Mouse (Mus musculus) limb, embryonic 12.5 days (tissue): ENCODE measurements around the gene Prrt1. TPM values are rescaled to one million over a fixed set of nuclear protein-coding genes. Genes with fewer than 3 reads are reported as not detected.

ENCODE experiments used
- ATAC-seq: fragments of 200-750 bp; cut with Nextera tagmentation; 2 replicates; pipeline ENCODE4 v1.8.0; 2017; ENCODE audit warnings: low read depth, moderate TSS enrichment; ENCODE audit not compliant: insufficient number of reproducible peaks, insufficient read depth, low FRiP score, low TSS enrichment
- H3K27ac ChIP-seq: fragments of 300-500 bp; sonication (generic); 2 replicates; pipeline ENCODE4 v1.5.1; 2016; ENCODE audit warnings: mild to moderate bottlenecking, moderate library complexity
- H3K27me3 ChIP-seq: fragments of 300-500 bp; sonication (generic); 2 replicates; pipeline ENCODE4 v1.6.1; 2016; ENCODE audit warnings: mild to moderate bottlenecking, moderate library complexity
- H3K36me3 ChIP-seq: fragments of 300-500 bp; sonication (generic); 2 replicates; pipeline ENCODE4 v1.6.1; 2016; ENCODE audit warnings: mild to moderate bottlenecking, moderate library complexity
- H3K4me1 ChIP-seq: fragments of 300-500 bp; sonication (generic); replicated peaks from 2 replicates; pipeline ENCODE4 v1.6.1; 2016
- H3K4me2 ChIP-seq: fragments of 300-500 bp; sonication (generic); 2 replicates; pipeline ENCODE4 v1.6.1; 2016; ENCODE audit warnings: mild to moderate bottlenecking, moderate library complexity
- H3K4me3 ChIP-seq: fragments of 300-500 bp; sonication (generic); replicated peaks from 2 replicates; pipeline ENCODE4 v1.5.1; 2016; ENCODE audit warnings: mild to moderate bottlenecking
- H3K9ac ChIP-seq: fragments of 300-500 bp; sonication (generic); replicated peaks from 2 replicates; pipeline ENCODE4 v1.6.1; 2016; ENCODE audit warnings: mild to moderate bottlenecking, moderate library complexity
- H3K9me3 ChIP-seq: fragments of 300-500 bp; sonication (generic); 2 replicates; pipeline ENCODE4 v1.6.1; 2016; ENCODE audit warnings: mild to moderate bottlenecking, moderate library complexity
- WGBS: fragments of 180-500 bp; shearing (Covaris S2); methylation state at CpG from one replicate; pipeline ENCODE4 v1.1.7; 2016; 5-methylcytosine and 5-hydroxymethylcytosine counted together
- polyA plus RNA-seq: library from polyadenylated mRNA; unstranded; fragments of >200 nt; fragmentation: Nextera tagmentation; extraction: Ambion mirVana; gene quantifications from 2 replicates; pipeline ENCODE4 v1.2.1, GENCODE M21; 2016

Prrt1 gene
- polyA plus RNA-seq, 1 experiment from 2014 or later: 0.20 TPM

DNA sequence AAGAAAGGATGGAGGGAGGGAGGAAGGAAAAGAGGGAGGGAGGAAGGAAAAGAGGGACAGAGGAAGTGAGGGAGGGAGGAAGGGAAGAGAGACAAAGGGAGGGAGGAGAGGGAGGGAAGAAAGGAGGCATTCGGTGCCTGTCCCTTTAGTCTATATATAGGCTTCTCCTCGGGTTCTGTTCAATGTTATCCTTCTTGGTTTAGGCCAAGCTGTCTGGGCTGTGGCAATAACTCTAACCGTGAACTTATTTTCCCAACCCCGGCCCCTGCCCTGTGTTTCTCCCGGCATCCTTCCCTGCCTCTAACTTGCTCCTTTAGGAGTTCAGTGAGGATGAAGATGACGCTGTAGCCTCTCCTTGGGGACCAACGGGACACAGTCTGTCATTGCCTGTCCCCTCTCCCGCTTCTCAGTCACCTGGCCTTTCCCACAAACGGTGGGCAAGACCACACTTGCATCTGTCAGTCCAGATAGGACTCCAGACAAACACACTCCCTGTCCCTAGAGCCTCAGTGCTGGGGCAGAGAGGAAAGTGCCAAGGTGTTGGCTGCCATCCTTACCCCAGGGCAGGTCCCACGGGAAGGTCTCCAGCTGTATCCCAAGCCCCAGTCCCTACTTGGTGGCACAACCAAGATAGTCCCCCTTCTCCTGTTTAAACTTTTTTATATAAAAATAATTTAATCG, 45.3 kb downstream of the Prrt1 start:
- Histone ChIP-seq H3K4me2 (no peak overlapping the region), H3K27ac (no peak overlapping the region), H3K9me3 (no peaks in the 10 kb centered on the region), H3K36me3 (no peaks in the 10 kb centered on the region), H3K27me3 (peaks cover 98% of the 10 kb centered on the region), H3K4me1 (peaks cover 16% of the 10 kb centered on the region), H3K9ac (no peak overlapping the region), H3K4me3 (no peak overlapping the region)
- ATAC-seq: no peak
- 73% methylated on average over 11 of the region's 11 CpGs for WGBS

DNA sequence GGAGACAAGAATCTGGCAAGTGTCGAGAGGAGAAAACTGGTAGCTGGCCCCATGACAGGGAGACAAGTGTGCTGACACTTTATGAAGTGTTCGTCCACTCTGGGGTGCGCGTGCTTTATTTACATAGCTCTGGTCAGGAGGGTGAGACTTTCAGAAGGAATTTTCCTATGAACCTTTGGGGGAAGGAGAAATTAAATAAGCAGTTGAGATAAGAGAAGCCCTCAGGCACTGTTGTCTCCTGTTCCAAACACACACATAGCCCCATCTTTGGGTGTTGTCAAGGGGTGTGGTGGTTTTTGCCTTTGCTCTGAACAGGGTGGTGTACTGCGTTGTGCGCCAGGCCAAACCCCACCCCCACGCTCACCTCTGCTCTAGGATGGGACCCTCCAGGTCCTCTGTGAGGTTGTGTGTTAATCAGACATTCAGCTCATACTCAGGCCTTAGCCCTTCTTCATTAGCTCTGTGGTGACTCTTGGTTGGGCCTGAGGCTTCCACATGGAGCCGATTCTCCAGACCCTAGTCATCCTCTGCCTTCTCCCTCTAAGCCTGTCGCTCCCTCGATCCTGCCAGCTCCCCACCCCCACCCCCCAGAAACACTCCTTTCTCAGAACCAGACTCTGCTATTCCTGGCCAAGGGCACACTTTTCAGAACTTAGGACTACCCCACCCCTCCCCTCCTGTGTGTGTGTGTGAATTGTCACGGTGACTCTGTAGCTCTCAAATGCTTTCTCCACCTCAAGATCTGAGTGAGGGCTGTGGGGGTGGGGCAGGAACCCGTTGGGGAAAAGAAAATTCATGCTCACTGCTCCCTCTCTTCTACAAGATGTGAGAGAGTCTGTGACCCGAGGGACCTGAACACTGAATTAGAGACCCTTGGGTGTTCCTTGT, 46.1 kb downstream of the Prrt1 start:
- H3K9me3 ChIP-seq: no peaks in the 10 kb centered on the region
- H3K4me2 ChIP-seq: no peak overlapping the region
- no peak overlapping the region for H3K9ac ChIP-seq
- H3K4me1 ChIP-seq: peaks cover 16% of the 10 kb centered on the region
- H3K27ac ChIP-seq: no peak overlapping the region
- H3K36me3 ChIP-seq: no peaks in the 10 kb centered on the region
- 72% methylated on average over 13 of the region's 13 CpGs for WGBS
- ATAC-seq: no peak
- H3K27me3 ChIP-seq: peaks cover 98% of the 10 kb centered on the region
- no peak overlapping the region for H3K4me3 ChIP-seq

DNA sequence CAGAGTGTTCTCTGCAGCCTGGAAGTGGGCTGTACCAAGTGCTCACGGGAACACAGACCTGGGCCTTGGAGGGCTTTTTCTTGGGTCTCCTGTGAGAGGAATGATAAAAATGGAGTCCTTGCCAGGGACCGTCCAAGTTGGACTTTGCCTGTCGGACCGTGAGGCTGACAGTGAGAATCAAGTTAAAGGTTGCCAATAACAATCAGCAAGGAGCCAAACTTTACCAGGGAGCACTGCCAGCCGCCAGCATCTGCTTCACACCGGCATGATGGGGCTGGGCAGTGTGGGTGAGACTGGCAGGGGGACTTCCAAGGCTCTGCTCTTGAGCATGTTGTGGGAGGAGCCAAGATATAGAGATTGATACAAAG, 46.7 kb downstream of the Prrt1 start:
- Histone ChIP-seq H3K9me3 (no peaks in the 10 kb centered on the region), H3K27ac (no peak overlapping the region), H3K36me3 (no peaks in the 10 kb centered on the region), H3K9ac (no peak overlapping the region), H3K4me1 (peaks cover 15% of the 10 kb centered on the region), H3K27me3 (peaks cover 96% of the 10 kb centered on the region), H3K4me3 (no peak overlapping the region), H3K4me2 (no peak overlapping the region)
- no peak for ATAC-seq
- 84% methylated on average over 6 of the region's 6 CpGs for WGBS

DNA sequence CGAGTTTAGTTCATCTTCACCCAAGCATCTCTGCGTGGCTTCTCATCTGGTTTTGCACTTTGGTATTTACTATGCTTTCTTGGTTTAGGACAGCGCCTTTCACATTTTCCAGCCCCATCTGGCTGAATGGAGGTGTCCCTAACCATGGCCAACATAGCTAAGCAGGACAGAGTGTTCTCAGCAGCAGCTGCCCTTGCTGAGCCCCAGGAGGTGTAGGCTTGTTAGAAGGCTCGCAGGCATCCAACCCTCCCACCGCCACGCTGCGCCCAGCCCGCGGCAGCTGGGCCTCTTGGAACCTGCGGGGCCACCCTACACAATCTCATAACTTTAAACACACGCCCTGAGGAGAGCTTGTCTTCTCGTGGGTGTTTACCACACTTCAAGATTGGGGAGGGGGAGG, 47.3 kb downstream of the Prrt1 start:
- 77% methylated on average over 12 of the region's 12 CpGs for WGBS
- H3K4me1 ChIP-seq: peaks cover 9% of the 10 kb centered on the region
- peaks cover 96% of the 10 kb centered on the region for H3K27me3 ChIP-seq
- no peak overlapping the region for H3K9ac ChIP-seq
- H3K4me2 ChIP-seq: no peak overlapping the region
- H3K4me3 ChIP-seq: no peak overlapping the region
- H3K36me3 ChIP-seq: no peaks in the 10 kb centered on the region
- no peak overlapping the region for H3K27ac ChIP-seq
- no peaks in the 10 kb centered on the region for H3K9me3 ChIP-seq
- no peak for ATAC-seq

DNA sequence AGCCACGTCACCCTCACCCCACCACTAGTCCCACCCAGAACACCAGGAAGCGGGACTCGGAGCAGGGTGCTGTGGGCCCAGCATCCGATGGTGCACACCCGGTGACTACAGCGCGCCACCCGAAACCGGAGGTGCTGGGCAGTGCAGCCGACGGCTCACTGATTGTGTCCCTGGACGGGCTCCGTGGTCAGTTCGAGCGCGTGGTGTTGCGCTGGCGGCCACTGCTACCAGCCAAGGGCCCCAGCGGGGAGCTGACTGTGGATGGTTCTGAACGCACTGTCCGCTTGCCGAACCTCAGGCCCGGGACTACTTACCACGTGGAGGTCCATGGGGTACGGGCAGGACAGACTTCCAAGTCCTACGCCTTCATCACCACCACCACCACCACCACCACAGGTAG, 50.9 kb downstream of the Prrt1 start:
- no peak overlapping the region for H3K9ac ChIP-seq
- no peak overlapping the region for H3K27ac ChIP-seq
- no peak overlapping the region for H3K4me2 ChIP-seq
- peaks cover 68% of the 10 kb centered on the region for H3K27me3 ChIP-seq
- H3K4me3 ChIP-seq: no peak overlapping the region
- no peaks in the 10 kb centered on the region for H3K36me3 ChIP-seq
- H3K4me1 ChIP-seq: peaks cover 10% of the 10 kb centered on the region; the same call in 1 of the 2 replicates
- H3K9me3 ChIP-seq: no peaks in the 10 kb centered on the region
- ATAC-seq: no peak; the same call in 1 of the 2 replicates
- 82% methylated on average over 26 of the region's 26 CpGs for WGBS

DNA sequence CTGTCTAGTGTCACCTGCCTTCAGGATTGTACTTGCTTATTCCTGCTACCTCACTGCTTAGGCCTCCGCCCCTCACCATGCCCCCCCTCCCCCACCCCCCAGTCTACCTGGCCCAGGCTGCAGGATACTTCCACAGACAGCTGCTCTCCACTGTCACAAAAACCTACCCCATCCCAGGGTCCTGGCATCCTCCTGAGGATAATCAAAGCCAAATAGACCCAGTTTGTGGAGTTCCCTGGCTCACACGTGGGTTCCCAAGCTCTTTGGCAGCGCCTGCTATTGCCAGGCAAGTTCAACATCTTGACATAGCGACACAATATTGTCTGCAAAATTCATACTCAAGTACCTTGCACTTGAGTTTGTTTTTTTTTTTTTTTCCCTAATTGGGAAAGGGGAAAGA, 51.3 kb downstream of the Prrt1 start:
- H3K27me3 ChIP-seq: peaks cover 63% of the 10 kb centered on the region

DNA sequence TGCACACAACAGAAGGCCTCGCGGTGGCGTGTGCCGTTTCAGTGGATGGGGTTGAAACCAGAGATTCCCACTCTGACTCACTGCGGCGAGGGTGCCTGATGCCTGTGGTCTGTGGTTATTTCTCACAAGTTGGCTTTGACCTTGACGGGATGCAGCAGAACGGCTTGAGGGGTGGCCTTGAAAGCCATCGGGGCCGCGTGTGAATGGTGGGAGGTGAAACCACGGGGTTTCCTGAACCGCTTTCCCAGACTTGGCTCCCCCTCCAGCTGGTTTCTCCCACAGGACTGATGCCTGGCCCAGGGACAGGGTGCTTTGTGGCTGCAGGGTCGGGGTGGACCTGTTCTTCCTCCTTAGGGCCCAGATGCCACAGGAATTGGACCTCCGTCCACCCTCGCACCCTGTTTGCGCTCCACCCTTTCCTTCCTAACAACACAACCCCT, 51.8 kb downstream of the Prrt1 start:
- H3K4me2 ChIP-seq: no peak overlapping the region
- peaks cover 10% of the 10 kb centered on the region; the same call in 1 of the 2 replicates for H3K4me1 ChIP-seq
- peaks cover 60% of the 10 kb centered on the region for H3K27me3 ChIP-seq
- no peak overlapping the region for H3K27ac ChIP-seq
- H3K9ac ChIP-seq: no peak overlapping the region
- no peak overlapping the region for H3K4me3 ChIP-seq
- WGBS: 70% methylated on average over 17 of the region's 17 CpGs
- ATAC-seq: no peak
- no peaks in the 10 kb centered on the region for H3K9me3 ChIP-seq
- H3K36me3 ChIP-seq: no peaks in the 10 kb centered on the region

More for the DNA sequence above, 51.3 kb downstream of the Prrt1 start:
- 84% methylated on average over 4 of the region's 4 CpGs for WGBS
- peaks cover 10% of the 10 kb centered on the region; the same call in 1 of the 2 replicates for H3K4me1 ChIP-seq
- H3K4me2 ChIP-seq: no peak overlapping the region
- ATAC-seq: no peak
- H3K9me3 ChIP-seq: no peaks in the 10 kb centered on the region
- H3K4me3 ChIP-seq: no peak overlapping the region
- H3K27ac ChIP-seq: no peak overlapping the region
- H3K9ac ChIP-seq: no peak overlapping the region
- no peaks in the 10 kb centered on the region for H3K36me3 ChIP-seq

DNA sequence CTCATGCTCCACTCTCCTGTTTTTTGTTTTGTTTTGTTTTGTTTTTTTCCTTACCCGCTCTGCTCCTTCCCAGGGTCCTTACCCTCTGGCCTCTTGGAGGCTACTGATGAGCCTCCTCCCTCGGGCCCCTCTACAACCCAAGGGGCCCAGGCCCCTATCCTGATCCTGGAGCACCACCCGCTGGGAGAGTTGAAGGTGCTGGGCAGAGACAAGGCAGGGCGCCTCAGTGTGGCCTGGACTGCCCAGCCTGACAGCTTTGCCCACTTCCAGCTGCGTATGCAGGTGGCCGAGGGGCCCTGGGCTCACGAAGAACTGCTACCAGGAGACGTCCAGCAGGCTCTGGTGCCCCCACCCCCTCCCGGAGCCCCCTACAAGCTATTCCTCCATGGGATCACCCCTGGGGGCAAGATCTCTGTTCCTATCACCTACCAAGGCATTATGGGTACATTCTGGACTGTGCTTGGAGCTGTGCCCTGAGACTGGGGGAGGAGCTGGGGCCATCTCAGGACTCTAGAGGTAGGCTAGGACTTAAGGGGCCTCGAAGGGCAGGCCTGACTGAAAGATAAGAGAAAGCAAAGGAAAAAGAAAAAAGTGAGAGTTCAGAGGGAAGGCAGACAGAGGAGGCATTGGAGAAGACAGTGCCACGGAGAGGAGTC, 52.7 kb downstream of the Prrt1 start:
- ATAC-seq: no peak
- 69% methylated on average over 11 of the region's 11 CpGs for WGBS
- Histone ChIP-seq H3K9ac (no peak overlapping the region), H3K27ac (no peak overlapping the region), H3K36me3 (no peaks in the 10 kb centered on the region), H3K9me3 (no peaks in the 10 kb centered on the region), H3K4me1 (peaks cover 10% of the 10 kb centered on the region; the same call in 1 of the 2 replicates), H3K4me2 (no peak overlapping the region), H3K4me3 (no peak overlapping the region), H3K27me3 (peaks cover 54% of the 10 kb centered on the region)

Other genes with a start within 250 kb of the Prrt1 start
- gene BC051142, start 230.7 kb upstream of the Prrt1 start, polyA plus RNA-seq: 0.40 and 1.3 TPM in 2 replicates
- gene Btnl4, start 152.2 kb upstream of the Prrt1 start, polyA plus RNA-seq: not detected in 2 replicates
- not detected in 2 replicates for gene Btnl6, start 112.2 kb upstream of the Prrt1 start, polyA plus RNA-seq
- 4.9 and 6.3 TPM in 2 replicates for gene Notch4, start 65.3 kb upstream of the Prrt1 start, polyA plus RNA-seq
- 2.6 and 3.8 TPM in 2 replicates for gene Gpsm3, start 39.7 kb upstream of the Prrt1 start, polyA plus RNA-seq
- gene Pbx2, start 38.3 kb upstream of the Prrt1 start, polyA plus RNA-seq: 24.6 and 26.6 TPM in 2 replicates
- gene Ager, start 31.7 kb upstream of the Prrt1 start, polyA plus RNA-seq: 2.8 and 3.5 TPM in 2 replicates
- 143 and 145 TPM in 2 replicates for gene Rnf5, start 25.8 kb upstream of the Prrt1 start, polyA plus RNA-seq
- gene Agpat1, start 25.3 kb upstream of the Prrt1 start, polyA plus RNA-seq: 50.5 and 53.4 TPM in 2 replicates
- 3.0 and 3.4 TPM in 2 replicates for gene Egfl8, start 13.6 kb upstream of the Prrt1 start, polyA plus RNA-seq
- gene Ppt2, start 1.0 kb upstream of the Prrt1 start, polyA plus RNA-seq: 15.9 and 17.6 TPM in 2 replicates
- 14.0 and 19.5 TPM in 2 replicates for gene Fkbpl, start 15.2 kb downstream of the Prrt1 start, polyA plus RNA-seq
- 94.8 and 103 TPM in 2 replicates for gene Atf6b, start 17.6 kb downstream of the Prrt1 start, polyA plus RNA-seq
- gene Tnxb, start 41.0 kb downstream of the Prrt1 start, polyA plus RNA-seq: not detected in 2 replicates
- not detected in 2 replicates for gene C4b, start 114.3 kb downstream of the Prrt1 start, polyA plus RNA-seq
- not detected in 2 replicates for gene Cyp21a1, start 175.0 kb downstream of the Prrt1 start, polyA plus RNA-seq
- gene Stk19, start 207.4 kb downstream of the Prrt1 start, polyA plus RNA-seq: 24.9 and 26.2 TPM in 2 replicates
- gene Dxo, start 207.5 kb downstream of the Prrt1 start, polyA plus RNA-seq: 70.8 and 81.7 TPM in 2 replicates
- 58.3 and 65.7 TPM in 2 replicates for gene Skiv2l, start 220.7 kb downstream of the Prrt1 start, polyA plus RNA-seq
- 125 and 134 TPM in 2 replicates for gene Nelfe, start 220.9 kb downstream of the Prrt1 start, polyA plus RNA-seq
- gene Cfb, start 233.0 kb downstream of the Prrt1 start, polyA plus RNA-seq: 1.4 and 3.0 TPM in 2 replicates
- gene Zbtb12, start 249.9 kb downstream of the Prrt1 start, polyA plus RNA-seq: 9.3 and 10.8 TPM in 2 replicates